Mouse (Mus musculus) right cerebral cortex, postnatal 4 days (tissue): Measurements from ENCODE around the gene Gm9817.

Experiments used
- DNase-seq: peaks from one replicate; pipeline ENCODE4 v3.0.0-alpha.2; 2022

Gene Gm9817

DNA sequence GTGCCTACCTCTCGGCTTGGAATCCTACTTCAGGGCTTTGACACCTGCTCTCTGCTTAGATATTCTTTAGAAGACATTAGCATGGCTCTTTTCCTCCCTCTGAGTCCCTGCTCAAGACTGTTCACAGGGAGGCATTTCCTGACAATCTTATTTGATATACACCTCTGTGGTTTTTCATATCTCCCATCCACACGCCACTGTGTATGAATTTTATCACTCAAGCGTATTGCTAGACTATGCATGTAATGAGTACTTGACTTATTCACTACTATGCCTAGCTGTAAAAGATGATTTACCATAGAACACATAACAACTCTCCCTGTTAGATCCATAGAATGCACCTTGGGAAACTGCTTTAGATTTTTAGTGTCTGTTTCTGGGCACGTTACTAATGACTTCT is 14.3 kb downstream of the Gm9817 start:
- DNase-seq, result no peak

DNA sequence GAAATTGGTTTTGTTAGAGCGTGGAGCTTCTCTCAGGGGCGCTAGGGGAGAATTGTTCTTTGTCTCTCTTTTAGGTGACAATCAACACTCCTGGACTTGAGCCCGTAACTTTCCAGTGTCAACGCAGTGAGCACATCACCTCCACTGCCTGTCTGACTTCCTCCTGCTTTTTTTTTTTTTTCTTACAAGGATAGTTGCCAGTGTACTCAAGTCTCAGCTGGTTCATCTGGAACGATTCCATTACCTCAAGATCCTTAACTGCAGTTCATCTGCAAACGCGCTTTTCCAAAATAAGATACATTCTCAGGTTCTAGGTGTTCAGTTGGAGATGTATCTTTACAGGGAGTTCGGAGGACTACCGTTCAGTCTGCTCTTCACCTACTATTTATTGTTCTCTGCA is 16.5 kb downstream of the Gm9817 start:
- DNase-seq, result no peak

DNA sequence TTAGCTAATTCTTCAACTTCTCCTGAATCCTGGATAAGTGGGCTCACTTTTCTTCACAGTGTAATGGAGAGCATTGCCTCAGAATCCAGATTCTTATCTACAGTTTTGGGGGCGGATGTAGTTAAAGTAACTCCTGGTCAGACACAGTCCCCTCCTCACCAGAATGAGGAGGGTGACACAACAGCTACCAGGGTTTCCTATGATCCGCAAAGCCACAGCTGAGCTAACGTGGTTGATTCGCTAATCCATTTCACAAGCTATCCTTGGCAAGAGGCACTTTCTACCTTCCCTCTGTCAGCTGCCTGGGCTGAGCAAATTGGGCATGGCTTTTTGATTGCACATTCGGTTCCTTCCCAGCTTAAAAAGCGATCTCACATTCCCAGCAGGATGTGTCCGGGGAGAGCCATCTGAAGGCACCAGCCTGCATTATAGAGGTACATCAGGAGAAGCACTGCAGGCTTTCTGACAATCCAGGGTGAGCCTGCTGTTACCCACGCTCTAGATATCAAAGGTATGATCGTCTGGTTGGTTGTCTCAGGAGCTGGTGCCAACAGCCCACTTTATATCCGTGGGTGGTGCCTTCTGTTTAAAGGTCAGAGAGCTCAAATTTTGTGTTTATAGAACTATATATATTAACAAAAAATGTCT is 21.2 kb downstream of the Gm9817 start:
- DNase-seq, result no peak

DNA sequence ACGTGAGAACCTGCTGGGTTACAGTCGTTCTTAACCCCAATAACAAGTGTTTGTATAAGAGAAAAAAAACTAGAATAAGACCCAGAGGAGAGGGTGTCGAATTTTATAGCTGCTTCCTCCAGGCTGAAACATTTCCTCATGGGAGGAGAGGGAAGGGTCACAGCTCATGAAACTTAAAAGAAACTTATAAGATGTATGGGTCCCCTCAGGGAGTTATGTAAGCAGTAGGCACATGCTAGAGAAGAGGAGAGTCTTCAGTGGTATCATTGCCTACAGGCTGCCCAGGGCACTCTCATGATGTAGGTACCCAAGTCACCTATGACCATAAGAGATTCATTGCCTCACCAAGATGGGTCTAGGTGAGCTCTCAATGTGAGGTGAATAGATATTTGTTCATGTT is 28.0 kb downstream of the Gm9817 start:
- DNase-seq, result no peak

GRCm38 (mm10) chr13:45108851-45109390 is 30.4 kb downstream of the Gm9817 start:
- DNase-seq, result no peak

DNA sequence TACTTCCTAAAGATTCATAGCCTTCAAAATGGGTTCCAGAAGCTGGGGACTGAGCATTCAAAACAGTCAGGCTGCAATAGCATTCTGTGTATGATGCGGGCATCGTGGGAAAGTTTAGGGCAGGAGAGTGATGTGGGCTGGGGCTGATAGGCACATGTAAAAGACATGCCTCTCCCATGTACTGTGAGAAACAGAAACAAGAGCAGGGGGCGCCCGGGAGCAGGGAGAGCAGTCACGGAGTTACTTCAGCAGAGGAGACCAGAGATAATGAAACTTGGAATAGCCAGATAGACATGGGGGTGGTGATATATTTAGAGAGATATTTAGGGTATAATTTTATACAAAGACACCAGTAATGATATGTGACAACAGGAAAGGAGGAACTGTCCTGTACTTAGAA is 39.9 kb downstream of the Gm9817 start:
- DNase-seq, result no peak

- DNase-seq, result no peak
Observed at GRCm38 (mm10) chr13:45118822-45119221, 40.3 kb downstream of the Gm9817 start.
